9 mouse cellular contexts compared by ENCODE assay signal in genomic region chr14:59715695-59716442, GRCm38 (mm10).
DNase-seq lines count a peak whose midpoint lies in the region; ATAC-seq and TF ChIP-seq lines count a peak whose summit lies in the region.
"Had no signal": no experiment of that assay in that cellular context is flagged by ENCODE, and none has a peak within 500 bp of the region (broad histone marks: within the 10 kb centered on the region; RNA-seq: fewer than 3 reads in every experiment).

No protein-coding gene starts in this region.

- WGBS in limb, embryonic 13.5 days: 36% methylated on average over 13 of the region's 13 CpGs
- 40% methylated on average over 13 of the region's 13 CpGs for WGBS in limb, embryonic 10.5 days
- 24% methylated on average over 13 of the region's 13 CpGs for WGBS in forebrain, embryonic 15.5 days
- 33% methylated on average over 13 of the region's 13 CpGs for WGBS in limb, embryonic 14.5 days
- 24% methylated on average over 13 of the region's 13 CpGs for WGBS in stomach, embryonic 16.5 days

- H3K27me3 ChIP-seq in limb, embryonic 13.5 days: no peaks in the 10 kb centered on the region
- no peaks in the 10 kb centered on the region for H3K27me3 ChIP-seq in limb, embryonic 10.5 days (ENCODE audit: low read depth, poor library complexity, severe bottlenecking)
- H3K27me3 ChIP-seq in forebrain, embryonic 15.5 days: no peaks in the 10 kb centered on the region
- H3K27me3 ChIP-seq in limb, embryonic 14.5 days (ENCODE audit: control insufficient read depth, insufficient read depth, low read length): no peaks in the 10 kb centered on the region
- H3K27me3 ChIP-seq in stomach, embryonic 16.5 days (ENCODE audit: control insufficient read depth, insufficient read depth, low read length): no peaks in the 10 kb centered on the region
- H3K27me3 ChIP-seq: megakaryocyte, embryonic 14.5 days had no signal

- no peaks in the 10 kb centered on the region for H3K9me3 ChIP-seq in limb, embryonic 13.5 days
- H3K9me3 ChIP-seq in limb, embryonic 10.5 days (replicated peaks): no peaks in the 10 kb centered on the region
- no peaks in the 10 kb centered on the region for H3K9me3 ChIP-seq in forebrain, embryonic 15.5 days
- no peaks in the 10 kb centered on the region for H3K9me3 ChIP-seq in limb, embryonic 14.5 days (ENCODE audit: control insufficient read depth, low read length)
- H3K9me3 ChIP-seq in stomach, embryonic 16.5 days (replicated peaks; ENCODE audit: control insufficient read depth, low read length): no peaks in the 10 kb centered on the region
- H3K9me3 ChIP-seq: megakaryocyte, embryonic 14.5 days had no signal

- no peak overlapping the region for H3K9ac ChIP-seq in limb, embryonic 13.5 days
- no peak overlapping the region for H3K9ac ChIP-seq in forebrain, embryonic 15.5 days (replicated peaks)
- H3K9ac ChIP-seq in limb, embryonic 14.5 days (ENCODE audit: low read depth, low read length, severe bottlenecking): no peak overlapping the region
- no peak overlapping the region; the same call in 1 of the 2 replicates for H3K9ac ChIP-seq in stomach, embryonic 16.5 days (ENCODE audit: low read length)

- H3K4me2 ChIP-seq in limb, embryonic 13.5 days (replicated peaks): no peak overlapping the region
- H3K4me2 ChIP-seq in forebrain, embryonic 15.5 days (replicated peaks): no peak overlapping the region
- 0 out of 2 replicates have a peak overlapping the region, but pooled peaks have one; percentile 0 for H3K4me2 ChIP-seq in limb, embryonic 14.5 days (replicated peaks; ENCODE audit: low read depth, low read length, severe bottlenecking)
- H3K4me2 ChIP-seq in stomach, embryonic 16.5 days (ENCODE audit: low read depth, low read length): peak overlapping the region; percentile 38

- no peak for ATAC-seq in limb, embryonic 13.5 days (ENCODE audit: low FRiP score, low read depth)
- ATAC-seq in forebrain, embryonic 15.5 days (replicated peaks): peak; percentile 91
- no peak for ATAC-seq in limb, embryonic 14.5 days (ENCODE audit: low FRiP score, low read depth)
- peak; percentile 78 for ATAC-seq in stomach, embryonic 16.5 days (ENCODE audit: insufficient read depth, low FRiP score)
- ATAC-seq: Patski had no signal

- no peaks in the 10 kb centered on the region for H3K36me3 ChIP-seq in limb, embryonic 13.5 days
- no peaks in the 10 kb centered on the region for H3K36me3 ChIP-seq in limb, embryonic 10.5 days
- no peaks in the 10 kb centered on the region for H3K36me3 ChIP-seq in forebrain, embryonic 15.5 days
- no peaks in the 10 kb centered on the region for H3K36me3 ChIP-seq in limb, embryonic 14.5 days (ENCODE audit: control insufficient read depth, insufficient read depth, low read length)
- H3K36me3 ChIP-seq in stomach, embryonic 16.5 days (ENCODE audit: control insufficient read depth, insufficient read depth, low read length): no peaks in the 10 kb centered on the region

- H3K27ac ChIP-seq in limb, embryonic 13.5 days: 0 out of 2 replicates have a peak overlapping the region, but pooled peaks have one; percentile 6
- no peak overlapping the region for H3K27ac ChIP-seq in limb, embryonic 10.5 days
- H3K27ac ChIP-seq in forebrain, embryonic 15.5 days (replicated peaks): peak overlapping the region; percentile 35
- H3K27ac ChIP-seq in limb, embryonic 14.5 days (replicated peaks; ENCODE audit: low read depth, low read length): no peak overlapping the region; the same call in 1 of the 2 replicates
- no peak overlapping the region for H3K27ac ChIP-seq in stomach, embryonic 16.5 days (ENCODE audit: low read length)

- peaks cover 24% of the 10 kb centered on the region for H3K4me1 ChIP-seq in limb, embryonic 13.5 days
- peaks cover 5% of the 10 kb centered on the region; the same call in 1 of the 2 replicates for H3K4me1 ChIP-seq in limb, embryonic 10.5 days
- H3K4me1 ChIP-seq in forebrain, embryonic 15.5 days: peaks cover 19% of the 10 kb centered on the region
- H3K4me1 ChIP-seq in limb, embryonic 14.5 days (ENCODE audit: control insufficient read depth, insufficient read depth, low read length): peaks cover 18% of the 10 kb centered on the region
- peaks cover 12% of the 10 kb centered on the region; the same call in 1 of the 2 replicates for H3K4me1 ChIP-seq in stomach, embryonic 16.5 days (ENCODE audit: control insufficient read depth, insufficient read depth, low read length)
- H3K4me1 ChIP-seq: megakaryocyte, embryonic 14.5 days had no signal

- DNase-seq in limb, embryonic 10.5 days (ENCODE audit: low spot score): no peak
- no peak for DNase-seq in limb, embryonic 14.5 days (ENCODE audit: low spot score)
- no peak for DNase-seq in urinary bladder, postnatal 25 days (ENCODE audit: low spot score)
- DNase-seq in kidney, postnatal 36 days: no peak

- TF ChIP-seq POLR2A in limb, embryonic 14.5 days (IDR thresholded peaks at IDR 0.05; ENCODE audit: borderline replicate concordance, extremely low read depth, insufficient read depth, insufficient read length): no peak

- H3K4me3 ChIP-seq in limb, embryonic 13.5 days: no peak overlapping the region
- H3K4me3 ChIP-seq in limb, embryonic 10.5 days: no peak overlapping the region
- H3K4me3 ChIP-seq in forebrain, embryonic 15.5 days: no peak overlapping the region
- no peak overlapping the region for H3K4me3 ChIP-seq in limb, embryonic 14.5 days (replicated peaks; ENCODE audit: low read length)
- H3K4me3 ChIP-seq in stomach, embryonic 16.5 days (replicated peaks; ENCODE audit: low read length): no peak overlapping the region
- H3K4me3 ChIP-seq: megakaryocyte, embryonic 14.5 days had no signal

Comparison
In these comparisons a context has a peak if more than half of its experiments do, and no peak if none do; other contexts are left out.
1. H3K27ac ChIP-seq: peak in limb, embryonic 13.5 days (single experiment) and forebrain, embryonic 15.5 days (single experiment); none in limb, embryonic 10.5 days (single experiment), limb, embryonic 14.5 days (single experiment) and stomach, embryonic 16.5 days (single experiment).
2. H3K4me2 ChIP-seq: peak in limb, embryonic 14.5 days (single experiment) and stomach, embryonic 16.5 days (single experiment); none in limb, embryonic 13.5 days (single experiment) and forebrain, embryonic 15.5 days (single experiment).
3. ATAC-seq: peak in forebrain, embryonic 15.5 days (single experiment) and stomach, embryonic 16.5 days (single experiment); none in limb, embryonic 13.5 days (single experiment) and limb, embryonic 14.5 days (single experiment).